Mouse (Mus musculus) 416B (cell line): ENCODE results near the gene Csf2rb2.
A peak's percentile ranks its signal among the peaks of the same experiment; 100 is the strongest.
"Not testable (repeated sequence)": the region's sequence is repeated elsewhere in the genome, so short reads cannot be mapped to it uniquely, and the experiment has no call there.

Source experiments
- DNase-seq: peaks from one replicate; pipeline ENCODE4 v3.0.0; 2011; ENCODE audit warnings: low read depth

The Csf2rb2 gene

DNA sequence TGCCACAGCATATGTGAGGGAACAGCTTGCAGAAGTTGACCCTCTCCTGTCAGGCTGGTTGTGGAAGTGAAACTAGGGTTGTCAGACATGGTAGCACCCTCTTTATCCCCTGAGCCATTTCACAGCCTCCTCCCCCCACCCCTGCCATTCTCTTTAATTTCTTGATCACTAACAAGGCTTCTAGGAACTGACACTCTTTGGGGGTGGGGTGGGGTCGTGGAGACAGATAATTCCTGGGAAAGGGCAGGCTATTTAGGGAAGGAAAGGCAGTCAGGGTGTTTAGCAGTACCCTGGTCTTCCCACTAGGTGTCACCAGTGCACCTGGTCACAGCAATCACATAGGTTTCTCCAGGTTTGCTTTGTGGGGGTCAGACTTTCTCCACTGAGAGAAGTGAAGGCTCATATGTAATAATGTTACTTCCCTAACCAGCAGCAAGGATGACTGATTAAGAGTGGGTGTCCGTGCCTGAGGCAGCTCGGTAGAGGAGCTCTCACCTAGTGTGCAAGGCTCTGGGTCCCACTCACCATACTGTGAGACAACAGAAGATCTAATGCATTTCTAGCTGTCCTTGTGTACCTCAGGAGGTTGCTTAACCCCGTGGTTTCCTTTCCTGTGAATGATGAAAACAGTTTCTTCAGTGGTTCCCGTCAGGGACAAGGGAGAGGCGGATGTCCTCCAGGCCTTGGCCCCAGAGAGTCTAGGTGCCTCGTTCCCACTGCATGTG lies 48.0 kb downstream of the Csf2rb2 start:
- DNase-seq: peak; percentile 95

DNA sequence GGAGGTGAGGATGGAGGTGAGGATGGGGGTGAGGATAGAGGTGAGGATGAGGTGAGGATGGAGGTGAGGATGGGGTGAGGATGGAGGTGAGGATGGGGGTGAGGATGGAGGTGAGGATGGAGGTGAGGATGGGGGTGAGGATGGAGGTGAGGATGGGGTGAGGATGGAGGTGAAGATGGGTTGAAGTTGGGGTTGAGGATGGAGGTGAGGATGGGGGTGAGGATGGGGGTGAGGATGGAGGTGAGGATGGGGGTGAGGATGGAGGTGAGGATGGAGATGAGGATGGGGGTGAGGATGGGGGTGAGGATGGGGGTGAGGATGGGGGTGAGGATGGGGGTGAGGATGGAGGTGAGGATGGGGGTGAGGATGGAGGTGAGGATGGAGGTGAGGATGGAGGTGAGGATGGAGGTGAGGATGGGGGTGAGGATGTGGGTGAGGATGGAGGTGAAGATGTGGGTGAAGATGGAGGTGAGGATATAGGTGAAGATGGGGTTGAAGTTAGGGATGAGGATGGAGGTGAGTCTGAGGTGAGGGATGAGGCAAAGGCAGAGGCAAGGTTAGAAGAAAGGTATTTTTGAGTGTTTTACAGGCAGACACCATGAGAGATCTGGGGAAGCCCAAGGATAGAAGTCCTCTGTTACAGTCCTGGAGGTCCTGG lies 48.8 kb downstream of the Csf2rb2 start:
- not testable (repeated sequence) for DNase-seq

DNA sequence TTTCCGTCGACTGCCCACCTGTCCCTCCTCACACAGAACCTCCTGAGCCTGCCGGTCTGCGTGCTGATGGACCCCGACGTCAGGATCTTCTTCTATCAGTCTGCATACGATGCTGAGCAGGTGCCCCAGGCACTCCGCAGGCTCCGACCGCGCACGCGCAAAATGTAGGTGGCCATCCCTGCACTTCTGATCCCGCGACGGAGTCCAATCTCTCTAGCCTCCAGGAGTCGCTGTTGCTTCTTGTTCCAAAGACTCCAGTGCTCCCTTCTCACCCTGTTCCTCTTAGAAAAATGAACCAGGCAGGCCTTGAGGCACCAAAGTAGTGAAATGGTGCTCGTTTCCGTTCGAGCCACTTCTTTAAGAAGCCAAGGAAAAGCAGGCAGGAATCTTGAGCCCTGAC lies 50.8 kb downstream of the Csf2rb2 start:
- no peak for DNase-seq

DNA sequence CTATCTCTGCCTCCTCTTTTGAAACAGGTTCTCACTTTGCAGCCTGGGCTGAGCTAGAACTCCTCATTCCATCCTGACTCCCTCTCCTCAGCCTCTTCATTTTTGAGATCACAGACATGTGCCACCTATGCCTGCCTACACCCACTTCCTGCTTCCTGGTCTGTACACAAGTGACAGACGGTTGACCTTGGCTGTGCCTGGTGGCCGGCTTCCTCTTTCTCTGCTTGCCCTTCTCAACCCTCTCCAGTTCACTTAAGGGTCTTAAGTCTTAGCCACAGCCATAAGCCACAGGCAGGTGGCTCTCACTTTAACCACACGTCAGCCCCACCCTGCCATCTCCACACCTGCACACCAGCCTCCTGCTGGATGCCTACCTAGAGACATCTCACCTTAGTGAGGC lies 57.1 kb downstream of the Csf2rb2 start:
- DNase-seq: peak; percentile 86

DNA sequence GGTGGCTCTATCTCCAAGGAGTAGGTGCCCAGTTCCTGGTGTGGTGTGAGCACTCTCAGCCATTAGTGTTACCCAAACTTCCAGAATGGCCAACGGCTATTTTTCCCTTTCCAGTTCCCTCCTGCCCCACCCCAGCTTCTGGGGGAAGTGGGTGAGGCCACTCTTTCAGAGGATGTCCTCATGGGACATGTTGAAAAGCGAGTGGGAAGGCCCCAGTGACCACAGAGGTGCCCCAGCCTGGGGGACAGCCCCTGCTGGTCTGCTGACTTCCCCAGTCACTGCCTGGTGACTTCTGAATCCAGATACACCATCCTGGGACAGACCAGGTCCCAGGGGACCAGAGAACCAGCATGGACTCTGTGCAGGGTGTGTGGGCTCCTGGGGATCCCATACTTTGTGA lies 57.9 kb downstream of the Csf2rb2 start:
- peak; percentile 60 for DNase-seq

DNA sequence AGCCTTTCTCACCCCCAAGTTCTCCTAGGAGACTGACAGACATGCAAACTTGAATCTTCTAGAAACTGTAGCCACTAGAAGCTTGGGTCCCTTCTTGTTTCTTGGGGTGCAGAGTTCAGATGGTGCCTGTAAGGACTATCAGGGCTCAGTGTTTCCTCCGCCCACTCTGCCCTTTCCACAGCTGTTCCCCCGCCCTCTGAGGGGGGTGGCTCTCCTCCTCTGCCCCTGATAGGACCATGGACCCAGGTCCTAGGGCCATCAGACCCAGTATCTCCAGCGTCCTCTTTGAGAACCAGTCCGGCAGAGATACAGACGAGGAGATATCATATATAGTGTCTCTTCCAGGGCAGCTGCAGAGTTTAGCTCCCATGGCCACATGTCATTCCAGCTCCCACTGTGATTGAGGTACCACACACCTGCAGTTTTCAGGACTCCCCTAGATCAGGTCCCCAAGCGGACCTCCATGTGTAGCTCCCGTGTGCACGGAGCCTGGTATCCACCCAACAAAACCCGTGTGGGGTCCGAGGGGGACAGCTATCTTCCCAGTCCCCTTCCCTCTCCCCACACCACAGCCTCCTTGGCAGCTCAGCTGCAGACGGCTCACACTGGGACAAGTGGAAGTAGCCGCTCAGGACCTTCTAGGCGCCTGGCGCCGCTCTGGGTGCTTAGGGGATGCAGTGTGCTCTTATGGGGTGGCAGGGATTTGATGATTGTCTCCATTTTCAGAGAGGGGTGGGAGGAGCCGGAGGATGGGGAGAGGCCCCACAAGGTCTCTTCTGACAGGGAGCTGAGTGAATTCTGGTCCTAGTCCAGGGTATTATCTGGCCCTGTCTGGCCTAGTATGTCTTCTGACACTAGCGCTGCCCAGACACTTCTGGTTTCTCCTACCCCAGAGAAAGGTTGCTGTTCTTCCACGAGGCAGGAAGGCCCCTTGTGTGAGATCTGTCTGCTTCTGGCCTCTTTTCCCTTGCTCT lies 59.1 kb downstream of the Csf2rb2 start:
- no peak for DNase-seq

DNA sequence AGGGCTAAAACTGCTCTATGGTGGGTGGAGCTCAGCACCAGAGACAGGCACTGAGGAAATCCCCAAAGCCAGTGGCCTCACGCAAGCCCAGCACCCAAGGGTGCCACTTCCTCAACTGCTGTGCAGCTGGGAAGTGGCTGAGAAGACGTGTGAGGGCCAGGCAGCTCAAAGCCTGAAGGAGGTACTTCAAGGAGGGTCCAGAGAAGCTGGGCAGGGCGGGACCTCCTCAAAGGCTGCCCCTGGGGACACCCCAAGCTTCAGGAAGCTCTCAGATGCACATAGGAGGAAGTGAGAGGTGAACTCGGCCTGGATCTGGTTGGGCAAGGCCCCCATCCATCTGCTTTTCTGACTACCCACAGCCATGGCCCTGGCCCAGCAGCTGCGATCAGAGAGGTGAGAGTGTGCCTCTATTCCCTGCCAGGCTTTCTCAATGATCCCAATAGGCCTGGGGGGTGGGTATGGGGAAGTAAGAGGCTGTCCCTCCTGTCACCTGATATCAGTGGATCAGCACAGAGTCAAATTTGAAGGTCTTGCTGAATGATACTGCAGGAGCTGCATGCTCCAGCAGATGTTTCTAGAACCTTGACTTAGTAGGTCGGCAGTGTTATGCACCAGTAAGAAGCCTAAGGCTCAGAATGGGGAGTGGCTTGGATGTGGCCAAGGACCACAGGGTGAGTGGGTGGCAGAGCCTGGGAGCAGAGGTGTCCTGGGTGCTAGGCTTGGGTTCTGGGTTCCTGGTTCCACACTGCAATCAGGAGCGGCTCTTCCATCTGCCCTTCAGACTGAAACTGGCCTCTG lies 60.6 kb downstream of the Csf2rb2 start, which contains the start of gene Ncf4:
TSS of gene Ncf4 (plus strand) at position 107 of the 798 bp plus-strand sequence.
- peak; percentile 68 for DNase-seq

DNA sequence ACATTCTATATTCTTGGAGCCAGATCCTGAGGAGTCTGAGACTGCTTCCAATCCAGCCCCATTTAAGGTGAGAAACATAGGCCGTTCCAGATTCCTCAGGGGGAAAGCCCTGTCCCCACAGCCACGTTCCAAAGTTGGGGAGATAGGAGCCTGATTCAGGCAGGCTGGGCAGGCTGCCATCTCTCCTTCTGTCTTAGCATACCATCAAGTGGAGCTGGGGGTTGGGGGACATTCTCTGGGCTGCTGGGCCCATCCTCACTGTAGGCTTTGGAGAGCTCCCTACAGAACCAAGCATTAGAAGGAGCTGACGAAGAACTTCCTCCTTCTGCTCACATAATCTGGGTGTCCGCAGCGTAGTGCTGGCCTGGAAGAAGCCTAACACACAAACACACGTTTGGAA lies 61.7 kb downstream of the Csf2rb2 start:
- DNase-seq: no peak

DNA sequence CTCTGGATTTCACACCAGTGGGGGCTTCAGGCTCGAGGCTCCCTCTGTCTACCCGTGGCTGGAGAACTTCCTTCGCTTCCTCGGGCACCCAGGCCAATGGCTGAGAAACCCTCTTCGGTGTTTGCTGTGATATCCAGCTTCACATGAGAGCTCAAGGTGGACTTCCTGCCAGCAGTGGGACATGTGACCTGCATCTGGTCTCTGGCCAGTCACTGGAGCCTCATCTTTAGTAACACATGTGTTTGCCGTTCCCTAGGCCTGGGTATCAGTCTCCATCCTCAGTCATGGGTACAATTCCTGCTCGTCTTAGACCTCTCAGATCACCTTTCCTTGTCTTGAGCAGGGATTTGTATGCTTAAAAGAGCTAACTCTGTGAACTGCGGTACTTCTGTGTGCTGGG lies 62.5 kb downstream of the Csf2rb2 start:
- no peak for DNase-seq

DNA sequence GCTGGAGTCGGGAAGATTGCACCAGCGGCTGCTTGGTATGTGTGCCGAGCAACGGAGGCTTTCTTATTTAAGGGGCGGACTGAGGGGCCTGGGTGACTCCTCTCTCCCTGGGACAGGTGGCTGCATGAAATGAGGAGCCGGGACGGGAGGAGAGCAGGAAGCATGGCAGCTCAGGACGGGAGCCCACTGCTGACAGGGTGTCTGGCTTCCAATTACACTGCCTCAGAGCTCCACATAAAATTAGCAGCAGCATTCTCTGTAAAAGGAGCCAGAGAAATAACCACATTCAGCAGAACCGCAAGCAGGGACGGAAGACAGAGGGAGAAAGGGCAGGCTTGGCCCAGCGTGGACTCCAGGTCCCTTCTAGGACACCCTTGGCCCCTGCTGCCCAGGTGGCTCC lies 64.2 kb downstream of the Csf2rb2 start:
- DNase-seq: no peak

DNA sequence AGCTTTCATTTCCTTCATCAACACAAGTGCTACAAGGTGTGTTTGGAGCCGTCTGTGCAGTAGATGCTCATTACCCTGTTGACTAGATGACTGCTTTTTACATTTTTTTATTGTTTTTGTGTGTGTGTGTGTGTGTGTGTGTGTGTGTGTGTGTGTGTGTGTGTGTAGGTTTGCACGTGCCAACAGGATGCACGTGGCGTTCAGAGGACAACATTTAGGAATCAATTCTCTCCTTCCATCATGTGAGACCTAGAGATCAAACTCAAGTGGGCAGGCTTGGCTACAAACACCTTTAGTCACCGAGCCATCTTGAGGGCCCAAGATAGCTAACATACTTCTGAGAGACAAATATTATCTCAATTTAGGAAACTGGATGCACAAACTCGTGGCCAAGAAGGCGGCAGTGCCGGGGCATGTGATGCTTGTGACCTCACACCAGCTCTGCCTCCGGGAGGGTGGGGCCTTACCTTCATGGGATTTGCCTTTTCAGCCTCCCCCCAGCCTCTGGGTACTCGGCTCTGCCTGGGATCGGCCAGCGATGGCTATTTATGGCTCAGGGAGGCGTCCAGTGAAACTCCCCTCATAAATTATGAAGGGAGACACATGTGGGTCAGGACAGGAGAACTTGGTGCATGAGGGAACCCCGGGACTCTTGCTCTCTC lies 65.4 kb downstream of the Csf2rb2 start:
- DNase-seq: no peak

DNA sequence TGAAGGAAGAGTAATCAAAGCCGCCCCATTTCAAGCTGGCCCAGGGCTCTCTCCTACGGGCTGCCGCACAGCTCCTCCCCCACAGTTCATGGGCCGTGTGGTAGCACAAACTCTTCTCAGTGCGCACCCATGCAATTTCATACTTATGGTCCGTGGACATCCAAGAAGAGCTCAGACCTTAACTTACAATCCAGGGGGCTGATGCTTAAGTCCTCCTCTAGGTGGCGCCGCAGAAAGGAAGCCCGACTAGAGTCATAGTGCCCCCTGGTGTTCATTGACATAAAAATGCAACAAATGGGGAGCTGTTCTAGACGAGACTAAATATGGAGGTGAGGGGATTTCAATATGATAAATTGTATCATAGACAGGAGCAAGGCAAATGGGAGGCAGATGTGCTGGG lies 66.1 kb downstream of the Csf2rb2 start:
- DNase-seq: peak; percentile 92

DNA sequence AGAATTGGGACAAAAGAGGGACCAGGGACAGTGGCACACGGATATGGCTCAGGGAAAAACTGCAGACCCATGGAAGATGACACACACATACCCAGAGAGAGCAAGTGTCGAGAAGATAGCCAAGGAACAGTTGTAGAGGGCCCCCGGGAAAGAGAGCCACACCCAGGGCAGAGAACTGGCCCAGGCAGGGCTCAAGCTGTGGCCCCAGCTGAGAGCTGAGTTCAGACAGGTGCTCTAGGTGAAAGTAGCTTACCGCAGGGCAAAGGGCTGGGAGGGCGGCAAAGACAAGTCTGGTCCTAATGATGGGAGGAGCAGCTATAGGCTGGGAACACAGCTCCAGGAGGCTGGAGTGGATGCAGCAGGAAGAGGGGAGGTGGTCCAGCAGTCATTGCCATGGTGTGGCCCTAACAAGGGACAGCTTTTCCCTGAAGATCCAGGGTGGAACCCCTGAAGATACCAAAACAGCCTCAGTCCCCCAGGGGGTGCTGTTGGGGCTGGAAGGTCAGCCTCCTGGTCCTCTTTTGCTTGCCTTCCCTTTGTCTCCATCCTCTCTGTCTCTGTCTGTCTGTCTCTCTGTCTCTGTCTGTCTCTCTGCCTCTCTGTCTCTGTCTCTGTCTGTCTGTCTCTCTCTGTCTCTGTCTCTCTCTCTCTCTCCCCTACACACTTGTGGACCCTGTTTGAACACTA lies 70.6 kb downstream of the Csf2rb2 start:
- DNase-seq: no peak
